ENCODE assay signal across 16 mouse cellular contexts in genomic region chr2:156869554-156869953, GRCm38 (mm10). TPM values are rescaled to one million over a fixed set of nuclear protein-coding genes. Genes with fewer than 3 reads are reported as not detected.
"Had no signal": no experiment of that assay in that cellular context is flagged by ENCODE, and none has a peak within 500 bp of the region (broad histone marks: within the 10 kb centered on the region; RNA-seq: fewer than 3 reads in every experiment).

No protein-coding gene starts in this region.

- H3K4me3 ChIP-seq: left cerebral cortex, adult 2 months; liver, embryonic 12.5 days; midbrain, embryonic 12.5 days; midbrain, embryonic 15.5 days; neural tube, embryonic 12.5 days; neural tube, embryonic 15.5 days; stomach, embryonic 15.5 days had no signal

- H3K27ac ChIP-seq: left cerebral cortex, adult 2 months; macrophage; midbrain, embryonic 12.5 days; midbrain, embryonic 15.5 days; neural tube, embryonic 12.5 days; neural tube, embryonic 15.5 days; stomach, embryonic 15.5 days had no signal

- DNase-seq: kidney, postnatal 4 days; lung, embryonic 14.5 days; retina, postnatal 1 day; right cerebral cortex, postnatal 25 days; spleen, adult 18-20 months; thymus, postnatal 25 days had no signal

- ATAC-seq: liver, embryonic 12.5 days; lung, postnatal 0 days; midbrain, embryonic 15.5 days had no signal

RNA-seq across cellular contexts. Expression of gene Sla2, which starts 17.4 kb away (rescaled TPM):
- total RNA-seq: left cerebral cortex, postnatal 10 days had no signal
